Mouse (Mus musculus) heart, embryonic 13.5 days (tissue): ENCODE measurements around the gene Cdkn1c. TPM values are rescaled to one million over a fixed set of nuclear protein-coding genes. Genes with fewer than 3 reads are reported as not detected.

Source experiments
- ATAC-seq: fragments of 200-750 bp; cut with Nextera tagmentation; 2 replicates; pipeline ENCODE4 v1.8.0; 2017; ENCODE audit warnings: moderate TSS enrichment; ENCODE audit not compliant: insufficient number of reproducible peaks, low FRiP score, low TSS enrichment; ENCODE audit errors: extremely low read depth
- H3K27ac ChIP-seq: fragments of 300-500 bp; sonication (generic); replicated peaks from 2 replicates; pipeline ENCODE4 v1.5.1; 2015; ENCODE audit warnings: moderate library complexity, mild to moderate bottlenecking, inconsistent platforms
- H3K27me3 ChIP-seq: fragments of 300-500 bp; sonication (generic); replicated peaks from 2 replicates; pipeline ENCODE4 v1.6.1; 2015; ENCODE audit warnings: mild to moderate bottlenecking, inconsistent platforms
- H3K36me3 ChIP-seq: fragments of 300-500 bp; sonication (generic); 2 replicates; pipeline ENCODE4 v1.6.1; 2015; ENCODE audit warnings: mild to moderate bottlenecking, inconsistent platforms
- H3K4me1 ChIP-seq: fragments of 300-500 bp; sonication (generic); 2 replicates; pipeline ENCODE4 v1.6.1; 2015; ENCODE audit warnings: inconsistent platforms
- H3K4me2 ChIP-seq: fragments of 300-500 bp; sonication (generic); 2 replicates; pipeline ENCODE4 v1.6.1; 2015; ENCODE audit warnings: inconsistent platforms, mild to moderate bottlenecking, moderate library complexity
- H3K4me3 ChIP-seq: fragments of 300-500 bp; sonication (generic); 2 replicates; pipeline ENCODE4 v1.5.1; 2015; ENCODE audit warnings: moderate library complexity, mild to moderate bottlenecking, inconsistent platforms
- H3K9ac ChIP-seq: fragments of 300-500 bp; sonication (generic); 2 replicates; pipeline ENCODE4 v1.6.1; 2015; ENCODE audit warnings: inconsistent platforms, mild to moderate bottlenecking, moderate library complexity
- H3K9me3 ChIP-seq: fragments of 300-500 bp; sonication (generic); 2 replicates; pipeline ENCODE4 v1.6.1; 2016; ENCODE audit warnings: inconsistent platforms
- WGBS: fragments of 180-500 bp; shearing (Covaris S2); methylation state at CpG from one replicate; pipeline ENCODE4 v1.1.7; 2015; ENCODE audit warnings: mixed read lengths; 5-methylcytosine and 5-hydroxymethylcytosine counted together
- polyA plus RNA-seq: library from polyadenylated mRNA; unstranded; fragments of >200 nt; fragmentation: Nextera tagmentation; extraction: Ambion mirVana; gene quantifications from 2 replicates; pipeline ENCODE4 v1.2.1, GENCODE M21; 2015

Gene Cdkn1c
- polyA plus RNA-seq, 1 experiment from 2014 or later: 621 TPM

DNA sequence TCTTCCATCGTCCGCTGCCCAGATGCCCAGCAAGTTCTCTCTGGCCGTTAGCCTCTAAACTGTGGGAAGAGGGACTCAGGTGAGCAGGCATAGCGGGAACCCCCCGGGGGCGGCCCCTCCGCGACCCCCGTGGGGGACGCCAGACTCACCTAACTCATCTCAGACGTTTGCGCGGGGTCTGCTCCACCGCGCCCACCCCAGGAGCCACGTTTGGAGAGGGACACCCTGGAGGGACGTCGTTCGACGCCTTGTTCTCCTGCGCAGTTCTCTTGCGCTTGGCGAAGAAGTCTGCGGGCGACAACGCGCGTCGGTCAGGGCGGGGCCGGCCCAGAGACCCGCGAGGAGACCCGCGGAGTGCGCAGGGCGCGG, 1.9 kb downstream of the Cdkn1c start:
- Histone ChIP-seq H3K4me1 (peaks cover 22% of the 10 kb centered on the region), H3K9me3 (peaks cover 21% of the 10 kb centered on the region), H3K27ac (peak overlapping the region; percentile 80), H3K9ac (peak overlapping the region; percentile 88), H3K4me3 (peak overlapping the region; percentile 71), H3K36me3 (peaks cover 3% of the 10 kb centered on the region; the same call in 1 of the 2 replicates), H3K4me2 (peak overlapping the region; percentile 79), H3K27me3 (no peaks in the 10 kb centered on the region; the same call in 1 of the 2 replicates)
- ATAC-seq: no peak
- 19% methylated on average over 38 of the region's 38 CpGs for WGBS

DNA sequence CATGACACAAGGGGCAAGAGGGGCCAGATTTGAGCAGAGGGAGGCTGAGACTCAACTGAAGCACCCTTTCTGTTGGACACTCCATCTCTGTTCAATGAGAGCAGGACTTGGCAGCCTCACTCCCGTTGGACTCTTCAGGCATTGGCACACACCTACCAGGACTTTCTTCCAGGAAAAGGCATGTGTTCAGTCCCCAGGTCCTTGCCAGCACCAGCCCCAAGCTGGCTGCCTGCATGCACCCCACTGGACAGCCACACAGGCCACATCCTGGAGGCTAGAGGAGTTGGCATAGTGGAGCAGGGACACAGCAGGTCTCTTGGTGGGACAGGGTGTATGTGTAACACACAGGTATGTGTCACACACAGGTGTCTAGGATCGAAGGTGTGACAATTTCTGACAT, 13.7 kb downstream of the Cdkn1c start:
- Histone ChIP-seq H3K27me3 (peaks cover 64% of the 10 kb centered on the region), H3K4me1 (peaks cover 19% of the 10 kb centered on the region)

GRCm38 (mm10) chr7:143445651-143446460, 15.0 kb downstream of the Cdkn1c start:
- peak overlapping the region; percentile 76 for H3K4me2 ChIP-seq
- no peaks in the 10 kb centered on the region for H3K36me3 ChIP-seq
- peak overlapping the region; percentile 78 for H3K9ac ChIP-seq
- H3K27ac ChIP-seq: no peak overlapping the region; the same call in 1 of the 2 replicates
- peaks cover 19% of the 10 kb centered on the region for H3K4me1 ChIP-seq
- 9% methylated on average over 53 of the region's 53 CpGs for WGBS
- H3K27me3 ChIP-seq: peaks cover 69% of the 10 kb centered on the region
- ATAC-seq: no peak; the same call in 1 of the 2 replicates
- H3K9me3 ChIP-seq: no peaks in the 10 kb centered on the region
- peak overlapping the region; percentile 54 for H3K4me3 ChIP-seq

More for the DNA sequence above, 13.7 kb downstream of the Cdkn1c start:
- ATAC-seq: no peak
- no peak overlapping the region for H3K9ac ChIP-seq
- H3K36me3 ChIP-seq: no peaks in the 10 kb centered on the region
- no peak overlapping the region for H3K27ac ChIP-seq
- no peaks in the 10 kb centered on the region for H3K9me3 ChIP-seq
- H3K4me2 ChIP-seq: no peak overlapping the region
- no peak overlapping the region for H3K4me3 ChIP-seq
- whole genome bisulfite sequencing: 72% methylated on average over 2 of the region's 2 CpGs

DNA sequence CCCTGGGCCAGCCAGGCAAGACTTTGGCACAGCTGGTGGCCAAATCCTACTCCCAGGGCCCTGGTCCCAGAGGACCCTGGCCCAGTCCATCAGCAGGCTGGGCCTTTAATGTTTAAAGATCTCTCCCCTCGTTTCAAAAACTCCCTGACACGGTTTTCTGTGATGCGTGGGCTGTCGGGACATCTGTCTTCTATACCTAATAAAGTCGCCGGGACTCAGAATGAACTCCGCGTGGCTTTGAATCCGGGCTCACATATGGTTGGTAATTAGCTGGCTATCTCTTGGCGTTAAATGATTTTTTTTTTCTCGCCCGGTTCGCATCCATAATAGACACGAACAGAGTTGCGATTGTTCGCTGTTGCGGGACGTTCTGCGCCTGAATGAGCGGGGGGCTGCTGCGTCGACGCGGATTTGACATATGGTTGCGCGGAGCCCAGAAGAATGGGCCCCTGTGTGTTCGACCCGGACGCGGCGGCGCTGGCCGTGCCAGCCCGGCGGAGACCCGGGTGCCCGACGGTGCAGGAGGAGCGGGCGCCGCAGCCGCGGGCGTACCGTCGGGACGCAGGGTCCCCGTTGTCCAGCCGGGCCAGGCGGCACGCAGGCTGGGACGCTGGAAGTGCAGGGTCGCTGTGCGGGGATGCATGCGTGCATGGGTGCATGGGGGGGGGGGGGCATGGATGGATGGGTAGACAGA, 15.7 kb downstream of the Cdkn1c start:
- no peak for ATAC-seq
- Histone ChIP-seq H3K4me2 (peak overlapping the region; percentile 76), H3K36me3 (no peaks in the 10 kb centered on the region), H3K4me3 (peak overlapping the region; percentile 54), H3K9me3 (no peaks in the 10 kb centered on the region), H3K9ac (peak overlapping the region; percentile 78), H3K27me3 (peaks cover 69% of the 10 kb centered on the region), H3K4me1 (peaks cover 19% of the 10 kb centered on the region), H3K27ac (no peak overlapping the region)
- 7% methylated on average over 55 of the region's 55 CpGs for WGBS

DNA sequence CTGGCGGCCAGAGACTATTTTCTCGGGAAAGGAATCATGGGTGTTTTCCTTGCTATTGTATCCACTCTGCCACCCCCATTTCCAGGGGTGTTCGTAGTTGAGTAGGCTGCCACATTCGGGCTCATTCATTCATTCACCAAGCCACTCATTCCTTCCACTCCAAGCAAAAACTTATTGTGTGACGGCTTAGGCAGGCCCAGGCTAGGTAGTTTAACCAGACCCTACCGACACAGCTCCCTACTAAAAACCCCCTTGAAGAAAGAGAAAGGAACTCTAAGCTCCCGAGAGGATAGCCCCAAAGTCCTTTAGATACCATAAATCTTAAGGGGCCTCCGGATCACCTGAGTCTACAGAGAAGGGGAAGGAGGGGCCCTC, 16.3 kb downstream of the Cdkn1c start:
- no peak for ATAC-seq
- Histone ChIP-seq H3K27me3 (peaks cover 69% of the 10 kb centered on the region), H3K9me3 (no peaks in the 10 kb centered on the region), H3K36me3 (no peaks in the 10 kb centered on the region), H3K4me2 (peak overlapping the region; percentile 76), H3K4me3 (no peak overlapping the region), H3K27ac (no peak overlapping the region), H3K4me1 (peaks cover 19% of the 10 kb centered on the region), H3K9ac (no peak overlapping the region)
- WGBS: 56% methylated on average over 8 of the region's 8 CpGs

GRCm38 (mm10) chr7:143438965-143439364, 21.9 kb downstream of the Cdkn1c start:
- no peak for ATAC-seq
- Histone ChIP-seq H3K9ac (no peak overlapping the region; the same call in 1 of the 2 replicates), H3K4me1 (peaks cover 17% of the 10 kb centered on the region), H3K36me3 (no peaks in the 10 kb centered on the region), H3K9me3 (no peaks in the 10 kb centered on the region), H3K27ac (no peak overlapping the region), H3K4me3 (no peak overlapping the region), H3K27me3 (peaks cover 44% of the 10 kb centered on the region), H3K4me2 (peak overlapping the region; percentile 88; the same call in 1 of the 2 replicates)
- 73% methylated on average over 1 of the region's 1 CpGs for WGBS

DNA sequence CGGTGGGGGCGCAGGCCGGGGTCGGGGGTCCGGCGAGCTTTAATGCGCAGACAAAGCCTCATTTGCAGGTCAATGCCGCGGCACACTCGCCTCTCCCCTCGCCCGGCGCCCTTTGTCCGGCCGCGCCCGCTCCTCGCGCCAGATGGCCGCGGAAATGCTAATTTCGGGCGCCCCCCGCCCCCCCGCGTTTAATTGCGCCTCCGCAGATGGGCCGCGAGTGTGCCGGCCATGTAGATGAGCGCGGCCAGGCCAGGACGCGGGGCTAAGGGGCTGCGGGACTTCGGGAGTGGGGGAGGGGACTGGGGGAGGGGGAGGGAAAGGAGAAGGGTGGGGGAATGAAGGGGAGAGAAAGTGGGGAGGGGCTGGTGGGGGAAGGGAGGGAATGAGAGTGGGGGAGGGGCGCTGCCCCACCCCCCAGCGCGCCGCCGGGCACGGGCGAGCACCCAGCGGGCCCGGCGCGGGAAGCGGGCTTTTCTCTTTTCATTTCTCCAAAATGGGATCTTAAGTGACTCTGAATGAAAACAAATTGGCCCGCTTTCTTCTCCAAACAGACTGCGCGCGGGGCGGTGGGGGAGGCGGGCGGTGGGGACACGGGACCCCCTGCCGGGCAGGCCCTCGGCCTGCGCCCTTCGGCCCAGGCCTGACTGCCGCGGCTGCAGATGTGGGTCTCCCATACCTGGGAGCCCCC, 22.8 kb downstream of the Cdkn1c start:
- peaks cover 17% of the 10 kb centered on the region for H3K4me1 ChIP-seq
- no peaks in the 10 kb centered on the region for H3K9me3 ChIP-seq
- H3K9ac ChIP-seq: peak overlapping the region; percentile 88
- 0 out of 2 replicates have a peak overlapping the region, but pooled peaks have one; percentile 14 for H3K27ac ChIP-seq
- H3K4me2 ChIP-seq: peak overlapping the region; percentile 88
- H3K36me3 ChIP-seq: no peaks in the 10 kb centered on the region
- WGBS: 2% methylated on average over 55 of the region's 63 CpGs
- H3K4me3 ChIP-seq: peak overlapping the region; percentile 60
- peaks cover 36% of the 10 kb centered on the region for H3K27me3 ChIP-seq
- ATAC-seq: no peak

GRCm38 (mm10) chr7:143437231-143437893, 23.5 kb downstream of the Cdkn1c start:
- 0 out of 2 replicates have a peak overlapping the region, but pooled peaks have one; percentile 14 for H3K27ac ChIP-seq
- H3K4me3 ChIP-seq: peak overlapping the region; percentile 60
- H3K9me3 ChIP-seq: no peaks in the 10 kb centered on the region
- no peaks in the 10 kb centered on the region for H3K36me3 ChIP-seq
- ATAC-seq: no peak
- peaks cover 17% of the 10 kb centered on the region for H3K4me1 ChIP-seq
- 20% methylated on average over 18 of the region's 18 CpGs for WGBS
- H3K4me2 ChIP-seq: peak overlapping the region; percentile 88
- peaks cover 34% of the 10 kb centered on the region; the same call in 1 of the 2 replicates for H3K27me3 ChIP-seq
- H3K9ac ChIP-seq: peak overlapping the region; percentile 88

DNA sequence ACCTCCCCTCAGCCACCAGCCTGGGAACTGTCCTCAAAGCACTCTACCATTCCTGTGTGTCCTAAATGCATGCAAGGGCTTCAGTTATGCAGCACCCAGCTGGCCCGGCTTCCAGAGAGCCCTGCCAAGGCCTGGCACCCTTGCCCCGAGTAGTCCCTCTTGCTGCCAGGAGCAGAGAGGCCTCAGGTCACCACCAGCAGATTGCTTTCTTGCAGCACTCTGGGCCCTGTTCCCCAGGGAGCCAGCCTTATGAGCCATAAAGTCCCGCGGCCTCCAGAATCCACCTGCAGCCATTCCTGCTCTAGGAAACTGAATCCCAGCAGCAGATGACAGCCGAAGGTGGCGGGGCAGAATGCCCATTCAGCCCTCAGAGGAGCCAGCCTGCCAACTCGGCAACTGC, 27.5 kb downstream of the Cdkn1c start:
- Histone ChIP-seq H3K36me3 (no peaks in the 10 kb centered on the region), H3K9me3 (no peaks in the 10 kb centered on the region), H3K4me3 (no peak overlapping the region), H3K9ac (no peak overlapping the region; the same call in 1 of the 2 replicates), H3K27me3 (peaks cover 30% of the 10 kb centered on the region; the same call in 1 of the 2 replicates), H3K27ac (no peak overlapping the region), H3K4me1 (peaks cover 16% of the 10 kb centered on the region), H3K4me2 (no peak overlapping the region)
- no peak for ATAC-seq
- 75% methylated on average over 7 of the region's 7 CpGs for WGBS

DNA sequence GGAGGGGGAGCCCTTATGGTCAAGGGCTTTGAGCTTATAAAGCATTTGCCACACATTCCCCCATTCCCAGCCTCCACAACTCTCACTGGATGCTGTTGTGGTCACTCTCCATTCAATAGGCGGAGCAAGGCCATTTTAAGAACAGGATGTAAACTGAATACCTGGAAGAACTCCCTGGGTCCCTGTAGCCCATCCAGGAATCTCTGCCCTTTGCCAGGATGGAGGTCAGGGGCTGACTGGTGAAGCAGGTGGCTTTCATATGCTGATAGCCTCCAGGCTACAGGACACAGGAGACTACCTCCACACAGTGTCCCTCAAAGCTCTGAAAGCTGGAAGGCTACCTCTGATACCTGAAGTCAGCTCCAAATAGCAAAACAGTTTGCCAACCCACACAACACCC, 28.2 kb downstream of the Cdkn1c start:
- H3K27me3 ChIP-seq: peaks cover 30% of the 10 kb centered on the region; the same call in 1 of the 2 replicates
- H3K4me1 ChIP-seq: peaks cover 18% of the 10 kb centered on the region
- H3K9me3 ChIP-seq: no peaks in the 10 kb centered on the region
- no peaks in the 10 kb centered on the region for H3K36me3 ChIP-seq
- H3K4me2 ChIP-seq: no peak overlapping the region
- H3K4me3 ChIP-seq: no peak overlapping the region
- ATAC-seq: no peak
- 92% methylated on average over 1 of the region's 1 CpGs for WGBS
- H3K9ac ChIP-seq: 0 out of 2 replicates have a peak overlapping the region, but pooled peaks have one; percentile 10
- no peak overlapping the region for H3K27ac ChIP-seq
